Mouse (Mus musculus) neural tube, embryonic 14.5 days (tissue): ENCODE measurements around the gene Kcnk13. TPM values are rescaled to one million over a fixed set of nuclear protein-coding genes. Genes with fewer than 3 reads are reported as not detected.

Experiments used
- ATAC-seq: fragments of 200-750 bp; cut with Nextera tagmentation; 2 replicates; pipeline ENCODE4 v1.8.0; 2017; ENCODE audit warnings: low read depth, mild to moderate bottlenecking, moderate TSS enrichment, moderate library complexity
- H3K27ac ChIP-seq: fragments of 300-500 bp; sonication (generic); 2 replicates; pipeline ENCODE4 v1.5.1; 2014; ENCODE audit warnings: low read depth, mild to moderate bottlenecking, control low read depth, low read length, moderate library complexity, mixed read lengths
- H3K27me3 ChIP-seq: fragments of 300-500 bp; sonication (generic); 2 replicates; pipeline ENCODE4 v1.6.1; 2014; ENCODE audit warnings: low read length; ENCODE audit not compliant: control insufficient read depth, insufficient read depth
- H3K36me3 ChIP-seq: fragments of 300-500 bp; sonication (generic); 2 replicates; pipeline ENCODE4 v1.6.1; 2014; ENCODE audit warnings: low read length, mixed read lengths; ENCODE audit not compliant: control insufficient read depth, insufficient read depth
- H3K4me1 ChIP-seq: fragments of 300-500 bp; sonication (generic); 2 replicates; pipeline ENCODE4 v1.6.1; 2014; ENCODE audit warnings: low read length; ENCODE audit not compliant: control insufficient read depth, insufficient read depth
- H3K4me2 ChIP-seq: fragments of 300-500 bp; sonication (generic); 2 replicates; pipeline ENCODE4 v1.6.1; 2014; ENCODE audit warnings: mild to moderate bottlenecking, low read depth, low read length, control low read depth
- H3K4me3 ChIP-seq: fragments of 300-500 bp; sonication (generic); 2 replicates; pipeline ENCODE4 v1.5.1; 2014; ENCODE audit warnings: low read depth, low read length, control low read depth, mixed read lengths
- H3K9ac ChIP-seq: fragments of 300-500 bp; sonication (generic); replicated peaks from 2 replicates; pipeline ENCODE4 v1.6.1; 2014; ENCODE audit warnings: low read depth, mild to moderate bottlenecking, control low read depth, low read length, mixed read lengths
- H3K9me3 ChIP-seq: fragments of 300-500 bp; sonication (generic); 2 replicates; pipeline ENCODE4 v1.6.1; 2016; ENCODE audit warnings: low read length; ENCODE audit not compliant: control insufficient read depth
- WGBS: fragments of 180-500 bp; shearing (Covaris S2); extraction: QIAGEN DNeasy Blood & Tissue Kit; methylation state at CpG from one replicate; pipeline ENCODE4 v1.1.7; 2014; 5-methylcytosine and 5-hydroxymethylcytosine counted together
- polyA plus RNA-seq: library from polyadenylated mRNA; unstranded; fragments of >200 nt; fragmentation: Nextera tagmentation; extraction: Ambion mirVana; gene quantifications from 2 replicates; pipeline ENCODE4 v1.2.1, GENCODE M21; 2014

Kcnk13 gene
- polyA plus RNA-seq, 1 experiment from 2014 or later, result 0.40 TPM

GRCm38 (mm10) chr12:99932245-99932644, 32.1 kb upstream of the Kcnk13 start:
- Histone ChIP-seq H3K36me3 (peaks cover 16% of the 10 kb centered on the region), H3K4me1 (no peaks in the 10 kb centered on the region), H3K9ac (no peak overlapping the region), H3K27me3 (no peaks in the 10 kb centered on the region), H3K9me3 (no peaks in the 10 kb centered on the region), H3K4me2 (no peak overlapping the region), H3K27ac (no peak overlapping the region), H3K4me3 (no peak overlapping the region)
- ATAC-seq, result no peak
- WGBS, result 88% methylated on average over 4 of the region's 4 CpGs

DNA sequence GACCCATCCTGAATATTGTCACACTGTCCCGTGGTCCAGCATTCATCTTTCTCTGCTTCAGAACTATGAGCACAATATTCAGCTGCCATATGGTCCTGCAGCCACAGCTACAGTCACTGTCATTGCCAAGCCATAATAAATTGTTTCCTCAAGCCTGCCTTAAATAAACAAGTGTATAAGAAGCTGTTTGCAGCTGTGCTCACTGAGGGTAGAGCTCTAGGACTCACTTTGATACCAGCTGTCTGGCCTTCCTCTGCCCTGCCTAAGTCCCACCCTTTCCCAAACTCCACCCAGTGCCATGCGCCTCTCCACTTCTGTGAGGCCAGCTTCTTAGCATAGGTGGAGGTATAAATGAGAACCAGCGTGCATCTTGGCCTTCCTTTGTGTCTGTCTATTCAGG, 30.7 kb upstream of the Kcnk13 start:
- Histone ChIP-seq H3K4me2 (no peak overlapping the region), H3K4me3 (no peak overlapping the region), H3K9ac (no peak overlapping the region), H3K27ac (no peak overlapping the region), H3K4me1 (no peaks in the 10 kb centered on the region), H3K9me3 (no peaks in the 10 kb centered on the region), H3K36me3 (peaks cover 15% of the 10 kb centered on the region), H3K27me3 (no peaks in the 10 kb centered on the region)
- 91% methylated on average over 3 of the region's 3 CpGs for WGBS
- no peak for ATAC-seq

GRCm38 (mm10) chr12:99935403-99935802, 28.9 kb upstream of the Kcnk13 start:
- H3K9ac ChIP-seq, result no peak overlapping the region
- WGBS, result 88% methylated on average over 8 of the region's 8 CpGs
- H3K27me3 ChIP-seq, result no peaks in the 10 kb centered on the region
- H3K9me3 ChIP-seq, result no peaks in the 10 kb centered on the region
- no peak overlapping the region for H3K4me2 ChIP-seq
- ATAC-seq, result no peak
- H3K4me3 ChIP-seq, result no peak overlapping the region
- H3K27ac ChIP-seq, result no peak overlapping the region
- H3K36me3 ChIP-seq, result peaks cover 15% of the 10 kb centered on the region
- no peaks in the 10 kb centered on the region for H3K4me1 ChIP-seq

DNA sequence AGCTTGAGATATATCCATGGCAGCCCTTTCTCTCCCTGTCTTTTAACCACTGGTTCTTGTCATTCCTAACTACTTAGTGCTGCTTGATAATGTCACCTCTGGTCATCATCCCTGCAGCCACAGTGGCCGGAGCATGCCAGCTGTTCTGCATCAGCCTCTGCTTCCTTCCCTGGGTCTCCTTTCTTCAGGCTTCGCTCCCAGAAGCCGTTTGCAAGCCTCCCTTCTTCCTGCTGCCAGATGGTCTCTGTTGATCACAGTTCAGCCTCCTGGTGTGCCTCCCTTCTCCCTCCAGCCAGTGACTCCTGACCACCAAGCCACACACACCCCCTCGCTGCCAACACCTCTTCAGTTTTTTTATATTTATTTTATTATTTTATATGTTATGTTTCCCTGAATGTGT, 25.8 kb upstream of the Kcnk13 start:
- Histone ChIP-seq H3K4me1 (no peaks in the 10 kb centered on the region), H3K4me3 (no peak overlapping the region), H3K27me3 (no peaks in the 10 kb centered on the region), H3K9ac (no peak overlapping the region), H3K36me3 (peaks cover 15% of the 10 kb centered on the region), H3K27ac (no peak overlapping the region), H3K4me2 (no peak overlapping the region), H3K9me3 (no peaks in the 10 kb centered on the region)
- no peak for ATAC-seq
- 77% methylated on average over 4 of the region's 4 CpGs for WGBS

DNA sequence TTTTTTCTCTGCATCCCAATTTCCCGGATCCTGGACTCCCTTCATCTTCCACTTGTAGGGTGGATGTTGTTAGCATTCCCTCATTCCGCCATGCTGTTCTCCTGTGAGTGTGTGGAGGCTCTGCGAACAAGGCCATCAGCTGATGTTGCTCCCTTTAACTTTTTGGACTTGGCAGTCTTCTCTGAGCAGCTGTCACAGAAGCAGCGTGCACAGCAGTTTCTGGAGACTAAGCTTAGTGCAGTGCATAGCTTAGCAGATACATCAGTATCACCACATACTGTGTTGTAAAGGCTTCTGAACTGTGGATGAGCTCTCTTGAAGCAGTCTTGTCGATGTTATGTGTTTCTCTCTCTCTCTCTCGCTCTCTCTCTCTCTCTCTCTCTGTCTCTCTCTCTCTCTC, 25.1 kb upstream of the Kcnk13 start:
- H3K4me2 ChIP-seq, result no peak overlapping the region
- 93% methylated on average over 6 of the region's 6 CpGs for WGBS
- H3K9ac ChIP-seq, result no peak overlapping the region
- H3K36me3 ChIP-seq, result peaks cover 15% of the 10 kb centered on the region
- H3K27ac ChIP-seq, result no peak overlapping the region
- no peak overlapping the region for H3K4me3 ChIP-seq
- no peaks in the 10 kb centered on the region for H3K4me1 ChIP-seq
- H3K27me3 ChIP-seq, result no peaks in the 10 kb centered on the region
- ATAC-seq, result no peak
- no peaks in the 10 kb centered on the region for H3K9me3 ChIP-seq

GRCm38 (mm10) chr12:99940704-99941103, 23.6 kb upstream of the Kcnk13 start:
- no peaks in the 10 kb centered on the region for H3K27me3 ChIP-seq
- H3K4me3 ChIP-seq, result no peak overlapping the region
- H3K4me2 ChIP-seq, result no peak overlapping the region
- H3K9ac ChIP-seq, result no peak overlapping the region
- ATAC-seq, result no peak
- H3K4me1 ChIP-seq, result no peaks in the 10 kb centered on the region
- 79% methylated on average over 7 of the region's 7 CpGs for WGBS
- H3K27ac ChIP-seq, result no peak overlapping the region
- H3K9me3 ChIP-seq, result no peaks in the 10 kb centered on the region
- H3K36me3 ChIP-seq, result peaks cover 4% of the 10 kb centered on the region

DNA sequence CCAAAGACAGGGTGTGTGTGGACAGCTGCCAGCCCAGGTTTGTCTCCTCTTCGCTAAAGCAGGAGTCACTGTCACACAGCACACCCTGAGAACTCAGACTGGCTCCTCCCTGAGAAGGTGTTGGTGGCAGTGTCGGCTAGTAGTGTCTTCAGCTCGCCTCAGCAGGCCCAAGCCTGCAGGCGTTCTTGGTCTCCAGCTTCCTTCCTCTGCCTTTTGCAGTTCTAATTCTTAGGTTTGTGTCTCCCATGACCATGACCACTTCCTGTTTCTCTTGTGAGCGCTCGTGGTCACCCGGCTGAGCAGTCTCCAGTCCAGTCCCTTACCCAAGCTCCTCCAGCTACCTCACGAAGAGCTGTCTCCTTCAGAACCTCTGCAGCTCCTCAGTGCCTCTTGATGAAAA, 21.9 kb upstream of the Kcnk13 start:
- 90% methylated on average over 8 of the region's 8 CpGs for WGBS
- H3K27me3 ChIP-seq, result no peaks in the 10 kb centered on the region
- H3K9ac ChIP-seq, result no peak overlapping the region
- no peaks in the 10 kb centered on the region for H3K4me1 ChIP-seq
- no peak for ATAC-seq
- H3K9me3 ChIP-seq, result no peaks in the 10 kb centered on the region
- H3K4me2 ChIP-seq, result no peak overlapping the region
- no peak overlapping the region for H3K27ac ChIP-seq
- no peak overlapping the region for H3K4me3 ChIP-seq
- H3K36me3 ChIP-seq, result 0 out of 2 replicates have a peak, but pooled peaks cover 3% of the 10 kb centered on the region

DNA sequence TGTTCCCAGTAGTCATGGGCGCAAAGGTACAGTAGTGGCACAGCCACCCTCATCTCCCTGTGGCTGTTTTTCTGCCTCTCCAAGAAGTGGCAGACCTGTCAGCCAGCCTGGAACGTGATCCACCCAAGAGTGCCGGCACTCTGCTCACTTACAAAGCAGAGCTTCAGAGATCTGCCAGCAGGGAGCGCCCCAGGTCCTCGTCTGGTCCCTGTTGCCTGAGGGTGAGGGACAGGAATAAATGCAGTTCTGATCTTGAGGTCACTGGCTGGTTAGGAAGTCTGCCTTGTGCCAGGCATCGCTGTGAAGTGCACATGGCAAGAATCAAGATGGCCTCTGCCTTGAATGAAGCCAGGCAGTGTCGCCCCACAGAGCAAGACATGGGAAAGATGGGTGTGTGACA, 11.4 kb upstream of the Kcnk13 start:
- Histone ChIP-seq H3K4me1 (no peaks in the 10 kb centered on the region), H3K36me3 (peaks cover 4% of the 10 kb centered on the region; the same call in 1 of the 2 replicates), H3K4me3 (no peak overlapping the region), H3K27ac (no peak overlapping the region), H3K4me2 (no peak overlapping the region), H3K9me3 (no peaks in the 10 kb centered on the region), H3K9ac (no peak overlapping the region), H3K27me3 (no peaks in the 10 kb centered on the region)
- 64% methylated on average over 7 of the region's 7 CpGs for WGBS
- ATAC-seq, result no peak

- H3K4me3 ChIP-seq, result no peak overlapping the region
- H3K4me2 ChIP-seq, result no peak overlapping the region
- no peak for ATAC-seq
- H3K9me3 ChIP-seq, result no peaks in the 10 kb centered on the region
- no peaks in the 10 kb centered on the region for H3K27me3 ChIP-seq
- no peaks in the 10 kb centered on the region for H3K4me1 ChIP-seq
- no peak overlapping the region for H3K27ac ChIP-seq
- 86% methylated on average over 7 of the region's 7 CpGs for WGBS
- H3K9ac ChIP-seq, result no peak overlapping the region
- no peaks in the 10 kb centered on the region; the same call in 1 of the 2 replicates for H3K36me3 ChIP-seq
Measured at GRCm38 (mm10) chr12:99956411-99956810, 7.9 kb upstream of the Kcnk13 start.
